In the genomic region with DNA sequence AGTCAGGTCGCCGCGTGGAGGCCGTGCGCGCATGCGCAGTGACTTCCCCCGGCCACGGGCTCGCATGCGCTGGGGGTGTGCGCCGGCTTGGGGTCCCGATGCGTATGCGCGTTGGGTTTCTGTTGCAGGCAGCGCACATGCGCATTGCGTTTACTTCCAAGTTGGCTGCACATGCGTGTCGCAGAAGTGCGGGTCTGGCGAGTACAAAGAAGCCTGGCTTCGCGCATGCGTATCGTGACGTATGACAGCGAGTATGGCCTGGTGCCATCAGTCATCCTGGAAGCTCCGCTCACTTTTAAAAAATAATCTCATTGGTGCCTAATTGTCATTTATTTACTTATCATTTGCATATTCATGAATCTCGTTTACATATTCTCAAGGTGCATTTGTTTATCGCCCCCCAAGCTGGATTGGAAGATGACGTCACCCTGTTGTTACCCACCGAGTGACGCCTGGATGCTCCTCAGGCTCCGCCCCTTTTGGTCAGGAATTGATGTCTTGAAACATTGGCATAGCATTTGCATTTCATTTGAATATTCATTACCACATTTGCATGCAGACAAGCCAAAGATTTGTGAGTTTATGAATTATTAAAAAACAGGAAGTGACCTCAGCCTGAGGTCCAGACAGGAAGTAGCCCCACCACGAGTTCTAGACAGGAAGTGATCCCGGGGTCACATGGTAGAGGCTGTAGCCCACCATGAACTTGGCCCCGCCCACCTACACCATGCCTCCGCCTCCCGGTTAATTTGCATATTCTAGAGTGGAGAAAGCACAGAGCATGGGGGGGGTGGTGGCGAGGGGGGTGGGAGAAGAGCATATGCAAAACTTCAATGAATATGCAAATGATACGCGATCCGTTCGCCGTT, we compare ENCODE assay signal across 1 mouse cellular context.
TF ChIP-seq lines count a peak whose summit lies in the region.

No protein-coding gene starts in this region.

TF ChIP-seq in CH12.LX, 34 proteins besides CTCF, POLR2A, EP300 and RAD21 (continued from another document):
- no peak for TF ChIP-seq MAFK (IDR thresholded peaks at IDR 0.05; ENCODE audit: insufficient replicate concordance, low read length)
- TF ChIP-seq KAT2A (IDR thresholded peaks at IDR 0.05; ENCODE audit: insufficient replicate concordance, low read length), result no peak
- TF ChIP-seq NELFE (IDR thresholded peaks at IDR 0.05; ENCODE audit: low read depth, low read length), result peak; percentile 91
- TF ChIP-seq JUND (conservative IDR thresholded peaks at IDR 0.05; ENCODE audit: low read depth, low read length), result peak; percentile 88
- peak; percentile 86 for TF ChIP-seq JUN (IDR thresholded peaks at IDR 0.05; ENCODE audit: insufficient read depth, low read depth, low read length)
- no peak for TF ChIP-seq PAX5 (IDR thresholded peaks at IDR 0.05; ENCODE audit: low read length)
- peak; percentile 81 for TF ChIP-seq BHLHE40 (IDR thresholded peaks at IDR 0.05; ENCODE audit: low read depth, low read length)
- TF ChIP-seq MEF2A (IDR thresholded peaks at IDR 0.05; ENCODE audit: borderline replicate concordance, low read depth, low read length), result no peak
- peak; percentile 93 for TF ChIP-seq ELF1 (IDR thresholded peaks at IDR 0.05; ENCODE audit: low read depth, low read length)
- TF ChIP-seq GABPA (IDR thresholded peaks at IDR 0.05; ENCODE audit: insufficient replicate concordance, low read depth, low read length), result no peak; the same call in 1 of the 2 replicates
- no peak for TF ChIP-seq SMC3 (IDR thresholded peaks at IDR 0.05; ENCODE audit: low read depth, low read length)
- TF ChIP-seq ETS1 (conservative IDR thresholded peaks at IDR 0.05; ENCODE audit: low read depth, low read length), result peak; percentile 69; the same call in 1 of the 2 replicates
- 0 out of 2 replicates have a peak, but pooled peaks have one; percentile 36 for TF ChIP-seq RCOR1 (conservative IDR thresholded peaks at IDR 0.05; ENCODE audit: low read depth, low read length)
- peak; percentile 58 for TF ChIP-seq HCFC1 (IDR thresholded peaks at IDR 0.05; ENCODE audit: low read depth, low read length)
- TF ChIP-seq MAX (IDR thresholded peaks at IDR 0.05; ENCODE audit: low read length), result peak; percentile 92
- peak; percentile 92 for TF ChIP-seq MAZ (IDR thresholded peaks at IDR 0.05; ENCODE audit: low read depth, low read length)
- no peak for TF ChIP-seq TCF12 (IDR thresholded peaks at IDR 0.05; ENCODE audit: low read depth, low read length)
- TF ChIP-seq MXI1 (IDR thresholded peaks at IDR 0.05; ENCODE audit: low read depth, low read length), result no peak
- no peak for TF ChIP-seq ZKSCAN1 (IDR thresholded peaks at IDR 0.05; ENCODE audit: borderline replicate concordance, low read depth, low read length)
- peak; percentile 91 for TF ChIP-seq MYC (IDR thresholded peaks at IDR 0.05; ENCODE audit: low read depth, low read length)
